Mouse (Mus musculus) liver, embryonic 13.5 days (tissue): ENCODE results near the gene Por. TPM values are rescaled to one million over a fixed set of nuclear protein-coding genes. Genes with fewer than 3 reads are reported as not detected.

ENCODE experiments used
- ATAC-seq: fragments of 200-750 bp; cut with Nextera tagmentation; 2 replicates; pipeline ENCODE4 v1.8.0; 2017; ENCODE audit warnings: low read depth, mild to moderate bottlenecking, moderate number of reproducible peaks, moderate library complexity
- DNase-seq: peaks from one replicate; pipeline ENCODE4 v3.0.0; 2022
- H3K27ac ChIP-seq: fragments of 300-500 bp; sonication (generic); 2 replicates; pipeline ENCODE4 v1.5.1; 2015; ENCODE audit warnings: moderate library complexity, mild to moderate bottlenecking, inconsistent platforms
- H3K27me3 ChIP-seq: fragments of 300-500 bp; sonication (generic); 2 replicates; pipeline ENCODE4 v1.6.1; 2015; ENCODE audit warnings: mild to moderate bottlenecking, inconsistent platforms
- H3K36me3 ChIP-seq: fragments of 300-500 bp; sonication (generic); 2 replicates; pipeline ENCODE4 v1.6.1; 2015; ENCODE audit warnings: mild to moderate bottlenecking, inconsistent platforms
- H3K4me1 ChIP-seq: fragments of 300-500 bp; sonication (generic); replicated peaks from 2 replicates; pipeline ENCODE4 v1.6.1; 2015; ENCODE audit warnings: inconsistent platforms
- H3K4me2 ChIP-seq: fragments of 300-500 bp; sonication (generic); 2 replicates; pipeline ENCODE4 v1.6.1; 2015; ENCODE audit warnings: inconsistent platforms, mild to moderate bottlenecking, moderate library complexity
- H3K4me3 ChIP-seq: fragments of 300-500 bp; sonication (generic); replicated peaks from 2 replicates; pipeline ENCODE4 v1.5.1; 2015; ENCODE audit warnings: mild to moderate bottlenecking, inconsistent platforms
- H3K9ac ChIP-seq: fragments of 300-500 bp; sonication (generic); 2 replicates; pipeline ENCODE4 v1.6.1; 2015; ENCODE audit warnings: mild to moderate bottlenecking, inconsistent platforms
- H3K9me3 ChIP-seq: fragments of 300-500 bp; sonication (generic); replicated peaks from 2 replicates; pipeline ENCODE4 v1.6.1; 2016; ENCODE audit warnings: inconsistent platforms
- WGBS: fragments of 180-500 bp; shearing (Covaris S2); methylation state at CpG from one replicate; pipeline ENCODE4 v1.1.7; 2015; ENCODE audit not compliant: insufficient replicate concordance; 5-methylcytosine and 5-hydroxymethylcytosine counted together
- polyA plus RNA-seq: library from polyadenylated mRNA; unstranded; fragments of >200 nt; fragmentation: Nextera tagmentation; extraction: Ambion mirVana; gene quantifications from 2 replicates; pipeline ENCODE4 v1.2.1, GENCODE M21; 2015

Gene Por
- polyA plus RNA-seq, 1 experiment from 2014 or later: 26.7 TPM

DNA sequence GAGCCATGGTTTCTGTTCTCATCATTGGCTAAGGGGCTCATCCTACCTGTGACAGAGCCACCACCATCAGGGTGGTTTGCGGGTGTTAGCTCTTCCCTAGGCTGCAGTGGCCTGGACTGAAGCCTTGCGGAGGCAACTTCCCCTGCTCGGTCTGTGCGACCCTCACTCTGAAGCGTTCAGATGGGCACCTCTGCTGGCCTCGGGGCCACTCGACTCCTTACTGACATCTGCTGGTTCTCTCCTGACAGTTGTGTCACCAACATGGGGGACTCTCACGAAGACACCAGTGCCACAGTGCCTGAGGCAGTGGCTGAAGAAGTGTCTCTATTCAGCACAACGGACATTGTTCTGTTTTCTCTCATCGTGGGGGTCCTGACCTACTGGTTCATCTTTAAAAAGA lies 45.8 kb downstream of the Por start:
- Histone ChIP-seq H3K9me3 (no peaks in the 10 kb centered on the region), H3K27me3 (no peaks in the 10 kb centered on the region), H3K27ac (no peak overlapping the region), H3K36me3 (peaks cover 26% of the 10 kb centered on the region), H3K9ac (no peak overlapping the region), H3K4me1 (peaks cover 42% of the 10 kb centered on the region), H3K4me3 (no peak overlapping the region), H3K4me2 (no peak overlapping the region)
- DNase-seq (no peak), ATAC-seq (no peak)
- WGBS: 49% methylated on average over 10 of the region's 10 CpGs

DNA sequence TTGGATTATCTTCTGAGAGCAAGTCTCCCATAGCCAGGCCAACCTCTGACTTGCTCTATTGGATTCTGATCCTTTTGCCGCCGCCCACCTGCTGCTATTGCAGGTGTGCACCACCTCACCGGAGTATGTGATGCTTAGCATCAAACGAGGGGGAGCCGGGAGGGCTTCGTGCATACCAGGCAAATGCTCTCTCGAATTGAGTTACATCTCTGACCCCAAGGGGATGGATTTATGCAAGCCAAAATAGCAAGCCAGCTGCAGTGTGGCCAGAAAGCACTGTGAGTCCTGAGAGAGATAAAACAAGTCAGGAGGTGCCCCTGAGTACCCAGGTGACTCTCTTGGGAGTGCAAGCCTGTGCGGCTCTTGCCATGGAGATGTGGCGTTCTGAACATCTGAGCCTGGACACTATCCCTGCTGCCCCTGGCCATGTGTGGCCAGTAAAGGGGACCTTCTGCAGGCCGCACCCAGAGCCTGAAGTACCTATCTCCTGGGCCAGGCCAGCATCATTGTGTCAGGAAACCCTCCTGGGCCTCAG lies 49.8 kb downstream of the Por start:
- ATAC-seq (no peak), DNase-seq (no peak)
- no peak overlapping the region for H3K4me3 ChIP-seq
- H3K27me3 ChIP-seq: no peaks in the 10 kb centered on the region
- H3K27ac ChIP-seq: no peak overlapping the region
- WGBS: 83% methylated on average over 10 of the region's 10 CpGs
- H3K4me2 ChIP-seq: no peak overlapping the region
- no peaks in the 10 kb centered on the region for H3K9me3 ChIP-seq
- peaks cover 17% of the 10 kb centered on the region; the same call in 1 of the 2 replicates for H3K4me1 ChIP-seq
- H3K9ac ChIP-seq: no peak overlapping the region
- peaks cover 26% of the 10 kb centered on the region for H3K36me3 ChIP-seq

GRCm38 (mm10) chr5:135720121-135720520 lies 50.3 kb downstream of the Por start:
- peaks cover 26% of the 10 kb centered on the region for H3K36me3 ChIP-seq

DNA sequence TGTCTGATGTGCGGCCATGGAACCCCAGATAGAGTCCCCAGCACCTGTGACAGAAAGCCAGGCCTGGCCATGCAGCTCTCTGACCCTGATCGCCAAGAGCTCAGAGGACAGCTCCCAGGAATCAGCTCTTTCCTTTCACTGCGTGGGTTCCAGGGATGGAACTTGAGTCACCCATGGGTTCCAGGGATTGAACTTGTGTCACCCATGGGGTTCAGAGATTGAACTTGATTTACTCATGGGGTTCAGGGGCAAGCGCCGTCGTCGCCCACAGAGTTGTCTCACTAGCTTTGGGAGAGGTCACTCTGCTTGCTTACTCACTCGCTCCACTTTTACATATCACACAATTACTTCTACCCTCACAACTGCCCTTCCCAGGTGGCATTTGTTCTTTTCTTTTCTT lies 51.2 kb downstream of the Por start:
- no peak overlapping the region for H3K9ac ChIP-seq
- H3K4me3 ChIP-seq: no peak overlapping the region
- H3K27me3 ChIP-seq: no peaks in the 10 kb centered on the region
- no peaks in the 10 kb centered on the region for H3K9me3 ChIP-seq
- ATAC-seq (no peak), DNase-seq (no peak)
- no peak overlapping the region for H3K4me2 ChIP-seq
- H3K4me1 ChIP-seq: peaks cover 28% of the 10 kb centered on the region; the same call in 1 of the 2 replicates
- no peak overlapping the region for H3K27ac ChIP-seq
- 86% methylated on average over 8 of the region's 8 CpGs for WGBS
- peaks cover 19% of the 10 kb centered on the region for H3K36me3 ChIP-seq

More at GRCm38 (mm10) chr5:135720121-135720520, 50.3 kb downstream of the Por start:
- ATAC-seq: no peak
- Histone ChIP-seq H3K4me1 (peaks cover 19% of the 10 kb centered on the region; the same call in 1 of the 2 replicates), H3K4me3 (no peak overlapping the region), H3K27me3 (no peaks in the 10 kb centered on the region), H3K4me2 (no peak overlapping the region), H3K9ac (no peak overlapping the region), H3K9me3 (no peaks in the 10 kb centered on the region), H3K27ac (no peak overlapping the region)
- no peak for DNase-seq
- 75% methylated on average over 3 of the region's 3 CpGs for WGBS

DNA sequence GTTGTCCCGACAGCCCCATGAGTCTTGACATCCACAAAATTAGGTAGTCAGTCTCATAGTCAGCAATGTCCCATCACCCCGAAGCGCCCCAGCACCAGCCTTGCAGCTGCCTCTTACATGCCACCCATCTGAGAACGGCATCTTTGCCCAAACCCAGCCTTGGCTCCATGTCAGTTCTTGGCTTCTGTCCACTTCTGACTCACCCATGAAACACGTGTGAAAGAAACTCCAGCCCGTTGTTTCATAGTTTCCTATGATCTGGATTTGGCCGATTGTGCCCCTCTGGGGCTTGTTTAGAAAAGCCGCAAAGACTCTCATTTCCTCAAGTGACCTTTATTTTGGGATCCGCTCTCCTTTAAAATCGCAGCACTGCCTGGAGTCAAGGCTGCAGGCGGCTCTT lies 52.3 kb downstream of the Por start:
- no peak for ATAC-seq
- no peak overlapping the region for H3K4me2 ChIP-seq
- no peak overlapping the region for H3K9ac ChIP-seq
- no peak for DNase-seq
- 78% methylated on average over 11 of the region's 11 CpGs for WGBS
- peaks cover 35% of the 10 kb centered on the region for H3K4me1 ChIP-seq
- no peak overlapping the region for H3K4me3 ChIP-seq
- no peaks in the 10 kb centered on the region for H3K9me3 ChIP-seq
- H3K27ac ChIP-seq: no peak overlapping the region
- H3K36me3 ChIP-seq: peaks cover 9% of the 10 kb centered on the region
- no peaks in the 10 kb centered on the region for H3K27me3 ChIP-seq

GRCm38 (mm10) chr5:135723165-135723751 lies 53.4 kb downstream of the Por start:
- WGBS: 56% methylated on average over 3 of the region's 3 CpGs
- Histone ChIP-seq H3K4me2 (no peak overlapping the region), H3K27me3 (no peaks in the 10 kb centered on the region), H3K4me1 (peaks cover 35% of the 10 kb centered on the region), H3K36me3 (peaks cover 6% of the 10 kb centered on the region), H3K4me3 (no peak overlapping the region), H3K27ac (no peak overlapping the region), H3K9ac (no peak overlapping the region), H3K9me3 (no peaks in the 10 kb centered on the region)
- ATAC-seq (no peak), DNase-seq (no peak)

DNA sequence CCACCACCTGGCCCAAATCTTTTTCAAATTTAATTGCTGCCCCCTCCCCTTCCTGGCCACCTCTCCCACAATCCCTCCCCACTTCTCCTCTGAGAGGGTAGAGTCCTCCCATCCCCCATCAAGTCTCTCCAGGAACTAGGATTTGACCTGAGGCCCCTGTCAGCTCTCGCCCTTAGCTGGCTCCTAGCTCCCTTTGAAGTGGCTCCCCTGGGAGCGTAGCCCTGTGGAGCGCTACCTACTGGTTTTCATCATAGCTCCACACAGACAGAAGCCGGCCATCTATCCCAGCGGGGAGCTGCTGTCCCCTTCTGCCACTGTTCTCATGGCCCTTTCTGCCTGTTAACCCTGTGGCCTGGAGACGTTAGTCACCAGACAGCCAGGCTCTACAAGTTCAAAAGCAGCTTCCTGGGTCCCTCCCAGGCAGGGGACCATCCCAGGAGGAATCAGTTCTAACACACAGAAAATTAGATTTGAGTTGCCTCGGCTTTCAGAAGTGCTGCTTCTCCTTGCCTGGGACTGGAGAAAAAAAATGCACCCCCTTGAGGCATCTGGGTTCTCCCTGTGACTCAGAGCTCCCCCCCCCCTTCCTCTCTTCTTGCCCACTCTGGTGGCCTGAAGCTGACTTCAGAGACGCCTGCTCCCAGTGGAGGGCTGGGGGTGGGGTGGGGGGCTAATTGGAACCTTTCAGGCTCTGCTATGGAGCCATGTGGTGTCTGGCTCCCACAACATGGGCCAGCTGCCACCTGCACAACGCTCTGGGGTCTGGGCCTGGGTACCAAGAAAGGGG lies 54.9 kb downstream of the Por start:
- Histone ChIP-seq H3K4me3 (no peak overlapping the region), H3K9me3 (no peaks in the 10 kb centered on the region), H3K27ac (no peak overlapping the region), H3K36me3 (peaks cover 14% of the 10 kb centered on the region), H3K4me1 (peaks cover 35% of the 10 kb centered on the region), H3K9ac (no peak overlapping the region; the same call in 1 of the 2 replicates), H3K4me2 (no peak overlapping the region), H3K27me3 (no peaks in the 10 kb centered on the region)
- ATAC-seq: no peak
- WGBS: 64% methylated on average over 9 of the region's 9 CpGs
- DNase-seq: no peak

DNA sequence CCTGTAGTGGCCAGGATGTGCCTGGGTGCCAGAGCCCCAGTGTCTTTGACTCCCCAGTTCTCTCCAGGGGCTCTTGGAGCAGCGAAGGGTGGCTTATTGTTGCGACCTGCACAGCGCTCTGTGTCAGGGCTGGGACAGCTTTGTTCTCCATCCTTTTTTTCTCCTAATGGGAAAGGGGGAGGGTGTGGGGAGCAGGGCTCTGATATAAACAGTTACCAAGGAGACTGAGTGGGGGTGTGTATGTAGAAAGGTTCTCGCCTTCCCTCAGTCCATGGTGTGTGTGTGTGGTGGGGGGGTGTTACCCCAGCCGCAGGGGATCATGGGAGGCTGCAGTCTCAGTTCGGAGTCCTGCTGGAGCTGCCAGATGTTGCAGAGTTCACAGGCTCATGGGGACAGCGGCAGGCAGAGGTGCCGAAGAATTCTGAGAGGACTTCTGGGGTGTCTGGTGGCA lies 55.6 kb downstream of the Por start:
- H3K4me1 ChIP-seq: peaks cover 35% of the 10 kb centered on the region
- ATAC-seq (no peak), DNase-seq (no peak)
- H3K4me3 ChIP-seq: no peak overlapping the region
- peaks cover 21% of the 10 kb centered on the region for H3K36me3 ChIP-seq
- H3K4me2 ChIP-seq: no peak overlapping the region
- no peaks in the 10 kb centered on the region for H3K27me3 ChIP-seq
- no peak overlapping the region; the same call in 1 of the 2 replicates for H3K9ac ChIP-seq
- H3K9me3 ChIP-seq: no peaks in the 10 kb centered on the region
- no peak overlapping the region for H3K27ac ChIP-seq
- 67% methylated on average over 8 of the region's 8 CpGs for WGBS

GRCm38 (mm10) chr5:135725991-135726390 lies 56.2 kb downstream of the Por start:
- no peak overlapping the region for H3K27ac ChIP-seq
- H3K4me1 ChIP-seq: peaks cover 35% of the 10 kb centered on the region
- WGBS: 67% methylated on average over 6 of the region's 6 CpGs
- no peaks in the 10 kb centered on the region for H3K27me3 ChIP-seq
- peaks cover 27% of the 10 kb centered on the region for H3K36me3 ChIP-seq
- H3K9me3 ChIP-seq: no peaks in the 10 kb centered on the region
- ATAC-seq: no peak
- no peak overlapping the region for H3K4me2 ChIP-seq
- no peak overlapping the region for H3K9ac ChIP-seq
- H3K4me3 ChIP-seq: no peak overlapping the region
- no peak for DNase-seq

- peaks cover 35% of the 10 kb centered on the region for H3K36me3 ChIP-seq
- no peak overlapping the region for H3K4me3 ChIP-seq
- no peaks in the 10 kb centered on the region for H3K27me3 ChIP-seq
- ATAC-seq (no peak), DNase-seq (no peak)
- 70% methylated on average over 2 of the region's 2 CpGs for WGBS
- no peak overlapping the region for H3K27ac ChIP-seq
- H3K4me1 ChIP-seq: peaks cover 35% of the 10 kb centered on the region
- H3K9me3 ChIP-seq: no peaks in the 10 kb centered on the region
- no peak overlapping the region for H3K4me2 ChIP-seq
- H3K9ac ChIP-seq: no peak overlapping the region
Observed at GRCm38 (mm10) chr5:135726641-135727346, 57.0 kb downstream of the Por start.

DNA sequence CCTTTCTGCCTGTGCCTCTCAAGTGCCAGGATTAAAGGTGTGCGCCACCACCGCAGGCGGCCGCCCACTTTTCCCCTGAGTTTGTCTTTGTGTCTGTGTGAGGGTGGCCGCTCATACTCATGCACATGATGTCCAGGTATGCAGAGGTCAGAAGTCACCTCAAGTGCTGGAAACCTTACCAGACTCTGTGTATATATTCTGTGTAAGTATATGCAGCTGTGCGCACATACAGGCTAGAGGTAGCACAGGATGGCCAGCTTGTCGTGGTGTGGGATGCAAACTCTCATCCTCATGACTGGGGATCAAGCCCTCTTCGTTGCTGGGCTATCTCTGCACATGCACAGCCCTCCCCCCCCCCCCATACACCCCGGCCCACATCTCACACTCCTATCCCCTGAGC lies 58.0 kb downstream of the Por start:
- H3K9me3 ChIP-seq: no peaks in the 10 kb centered on the region
- no peak overlapping the region for H3K27ac ChIP-seq
- H3K4me3 ChIP-seq: no peak overlapping the region
- peaks cover 46% of the 10 kb centered on the region for H3K36me3 ChIP-seq
- no peak for ATAC-seq
- H3K9ac ChIP-seq: no peak overlapping the region
- DNase-seq: no peak
- no peak overlapping the region for H3K4me2 ChIP-seq
- peaks cover 35% of the 10 kb centered on the region for H3K4me1 ChIP-seq
- 86% methylated on average over 9 of the region's 9 CpGs for WGBS
- H3K27me3 ChIP-seq: no peaks in the 10 kb centered on the region
